Mouse (Mus musculus): ENCODE data around the gene Pip4k2c. TPM values are rescaled to one million over a fixed set of nuclear protein-coding genes. Genes with fewer than 3 reads are reported as not detected.

Gene Pip4k2c
- polyA plus RNA-seq (2012; fragmentation: generic; extraction: Trizol): 22.5 TPM

GRCm38 (mm10) chr10:127211414-127211854, at the start of gene Pip4k2c:
TSS of gene Pip4k2c (minus strand) at chr10:127211585.
- Histone ChIP-seq H3K4me2 (ENCODE audit: low read depth) (peak within 1 kb of the TSS; percentile 81), H3K4me3 (peak within 1 kb of the TSS; percentile 49), H3ac (ENCODE audit: control insufficient read depth, insufficient read length) (peak within 1 kb of the TSS; percentile 36), H3K36me3 (ENCODE audit: control insufficient read depth, insufficient read depth) (peaks cover 11% of the 10 kb centered on the region), H3K27me3 (ENCODE audit: control insufficient read depth, insufficient read depth, insufficient read length) (no peaks in the 10 kb centered on the region), H3K79me2 (ENCODE audit: control insufficient read depth, insufficient read depth) (no peaks in the 10 kb centered on the region)
- no peak for TF ChIP-seq TCF12 (IDR thresholded peaks at IDR 0.05; ENCODE audit: insufficient read depth, poor library complexity, severe bottlenecking)
- TF ChIP-seq POLR2AphosphoS2 (IDR thresholded peaks at IDR 0.05; ENCODE audit: insufficient read length, low read depth): peak; percentile 64
- TF ChIP-seq MAX (IDR thresholded peaks at IDR 0.05; ENCODE audit: low read depth): no peak
- no peak for TF ChIP-seq TCF3 (IDR thresholded peaks at IDR 0.05; ENCODE audit: insufficient read length, low read depth)
- peak; percentile 11 for TF ChIP-seq SRF (IDR thresholded peaks at IDR 0.05; ENCODE audit: control insufficient read depth, insufficient read length, low read depth)
- peak in 2 of 3 experiments; percentile 32 to 40 for TF ChIP-seq MYOG (IDR thresholded peaks at IDR 0.05; ENCODE audit: control insufficient read depth in 1 of 3, insufficient read depth in 1 of 3, insufficient read length in 2 of 3, low read depth in 2 of 3)
- TF ChIP-seq CEBPB (IDR thresholded peaks at IDR 0.05; ENCODE audit: insufficient read depth, poor library complexity, severe bottlenecking): no peak
- TF ChIP-seq E2F4 (IDR thresholded peaks at IDR 0.05; ENCODE audit: insufficient read depth): no peak
- peak; percentile 89 for TF ChIP-seq USF1 (IDR thresholded peaks at IDR 0.05; ENCODE audit: low read depth)
- peak in 1 of 3 experiments; percentile 42 for TF ChIP-seq MYOD1 (IDR thresholded peaks at IDR 0.05; ENCODE audit: control insufficient read depth in 1 of 3, insufficient read length in 2 of 3, low read depth in 2 of 3)
- no peak for TF ChIP-seq REST (IDR thresholded peaks at IDR 0.05; ENCODE audit: insufficient read depth, insufficient read length)
- TF ChIP-seq POLR2A (IDR thresholded peaks at IDR 0.05; ENCODE audit: insufficient read length, low read depth): peak; percentile 71

GRCm38 (mm10) chr10:127258489-127258888, 47.1 kb upstream of the Pip4k2c start:
- H3K4me2 ChIP-seq (ENCODE audit: low read depth): no peak overlapping the region
- no peaks in the 10 kb centered on the region for H3K36me3 ChIP-seq (ENCODE audit: control insufficient read depth, insufficient read depth)
- peaks cover 40% of the 10 kb centered on the region for H3K27me3 ChIP-seq (ENCODE audit: control insufficient read depth, insufficient read depth, insufficient read length)
- no peak for TF ChIP-seq MYOG (IDR thresholded peaks at IDR 0.05; ENCODE audit: control insufficient read depth in 1 of 3, insufficient read depth in 1 of 3, insufficient read length in 2 of 3, low read depth in 2 of 3)
- TF ChIP-seq POLR2AphosphoS2 (IDR thresholded peaks at IDR 0.05; ENCODE audit: insufficient read length, low read depth): no peak
- TF ChIP-seq USF1 (IDR thresholded peaks at IDR 0.05; ENCODE audit: low read depth): no peak
- no peak for TF ChIP-seq MAX (IDR thresholded peaks at IDR 0.05; ENCODE audit: low read depth)
- TF ChIP-seq SRF (IDR thresholded peaks at IDR 0.05; ENCODE audit: control insufficient read depth, insufficient read length, low read depth): no peak
- TF ChIP-seq TCF3 (IDR thresholded peaks at IDR 0.05; ENCODE audit: insufficient read length, low read depth): no peak
- no peak for TF ChIP-seq CEBPB (IDR thresholded peaks at IDR 0.05; ENCODE audit: insufficient read depth, poor library complexity, severe bottlenecking)
- TF ChIP-seq E2F4 (IDR thresholded peaks at IDR 0.05; ENCODE audit: insufficient read depth): no peak
- no peak for TF ChIP-seq MYOD1 (IDR thresholded peaks at IDR 0.05; ENCODE audit: control insufficient read depth in 1 of 3, insufficient read length in 2 of 3, low read depth in 2 of 3)
- TF ChIP-seq POLR2A (IDR thresholded peaks at IDR 0.05; ENCODE audit: insufficient read length, low read depth): no peak
- no peak for TF ChIP-seq TCF12 (IDR thresholded peaks at IDR 0.05; ENCODE audit: insufficient read depth, poor library complexity, severe bottlenecking)
- TF ChIP-seq REST (IDR thresholded peaks at IDR 0.05; ENCODE audit: insufficient read depth, insufficient read length): no peak
- H3K4me3 ChIP-seq: no peak overlapping the region
- no peak overlapping the region for H3ac ChIP-seq (ENCODE audit: control insufficient read depth, insufficient read length)
- H3K79me2 ChIP-seq (ENCODE audit: control insufficient read depth, insufficient read depth): no peaks in the 10 kb centered on the region

- no peak overlapping the region for H3K4me2 ChIP-seq (ENCODE audit: low read depth)
- no peak overlapping the region for H3K4me3 ChIP-seq
- TF ChIP-seq TCF12 (IDR thresholded peaks at IDR 0.05; ENCODE audit: insufficient read depth, poor library complexity, severe bottlenecking): no peak
- no peak for TF ChIP-seq E2F4 (IDR thresholded peaks at IDR 0.05; ENCODE audit: insufficient read depth)
- H3K79me2 ChIP-seq (ENCODE audit: control insufficient read depth, insufficient read depth): no peaks in the 10 kb centered on the region
- no peaks in the 10 kb centered on the region for H3K36me3 ChIP-seq (ENCODE audit: control insufficient read depth, insufficient read depth)
- no peak overlapping the region for H3ac ChIP-seq (ENCODE audit: control insufficient read depth, insufficient read length)
- peaks cover 34% of the 10 kb centered on the region for H3K27me3 ChIP-seq (ENCODE audit: control insufficient read depth, insufficient read depth, insufficient read length)
These were observed 46.4 kb upstream of the Pip4k2c start for GRCm38 (mm10) chr10:127257790-127258189.

GRCm38 (mm10) chr10:127255625-127256345, 44.4 kb upstream of the Pip4k2c start:
- H3K4me3 ChIP-seq: no peak overlapping the region
- no peaks in the 10 kb centered on the region for H3K36me3 ChIP-seq (ENCODE audit: control insufficient read depth, insufficient read depth)
- TF ChIP-seq REST (IDR thresholded peaks at IDR 0.05; ENCODE audit: insufficient read depth, insufficient read length): peak; percentile 72
- TF ChIP-seq TCF3 (IDR thresholded peaks at IDR 0.05; ENCODE audit: insufficient read length, low read depth): no peak
- no peak for TF ChIP-seq CEBPB (IDR thresholded peaks at IDR 0.05; ENCODE audit: insufficient read depth, poor library complexity, severe bottlenecking)
- no peak for TF ChIP-seq MAX (IDR thresholded peaks at IDR 0.05; ENCODE audit: low read depth)
- H3K79me2 ChIP-seq (ENCODE audit: control insufficient read depth, insufficient read depth): no peaks in the 10 kb centered on the region
- H3K4me2 ChIP-seq (ENCODE audit: low read depth): no peak overlapping the region
- no peak overlapping the region for H3ac ChIP-seq (ENCODE audit: control insufficient read depth, insufficient read length)
- peaks cover 35% of the 10 kb centered on the region for H3K27me3 ChIP-seq (ENCODE audit: control insufficient read depth, insufficient read depth, insufficient read length)

- TF ChIP-seq POLR2A (IDR thresholded peaks at IDR 0.05; ENCODE audit: insufficient read length, low read depth) (no peak), E2F4 (IDR thresholded peaks at IDR 0.05; ENCODE audit: insufficient read depth) (no peak), TCF12 (IDR thresholded peaks at IDR 0.05; ENCODE audit: insufficient read depth, poor library complexity, severe bottlenecking) (no peak), MYOD1 (IDR thresholded peaks at IDR 0.05; ENCODE audit: control insufficient read depth in 1 of 3, insufficient read length in 2 of 3, low read depth in 2 of 3) (no peak), TCF3 (IDR thresholded peaks at IDR 0.05; ENCODE audit: insufficient read length, low read depth) (no peak), REST (IDR thresholded peaks at IDR 0.05; ENCODE audit: insufficient read depth, insufficient read length) (no peak), CEBPB (IDR thresholded peaks at IDR 0.05; ENCODE audit: insufficient read depth, poor library complexity, severe bottlenecking) (no peak), MYOG (IDR thresholded peaks at IDR 0.05; ENCODE audit: control insufficient read depth in 1 of 3, insufficient read depth in 1 of 3, insufficient read length in 2 of 3, low read depth in 2 of 3) (no peak), SRF (IDR thresholded peaks at IDR 0.05; ENCODE audit: control insufficient read depth, insufficient read length, low read depth) (no peak), USF1 (IDR thresholded peaks at IDR 0.05; ENCODE audit: low read depth) (no peak), POLR2AphosphoS2 (IDR thresholded peaks at IDR 0.05; ENCODE audit: insufficient read length, low read depth) (no peak), MAX (IDR thresholded peaks at IDR 0.05; ENCODE audit: low read depth) (no peak)
- Histone ChIP-seq H3K4me3 (no peak overlapping the region), H3K27me3 (ENCODE audit: control insufficient read depth, insufficient read depth, insufficient read length) (peaks cover 42% of the 10 kb centered on the region), H3K4me2 (ENCODE audit: low read depth) (no peak overlapping the region), H3ac (ENCODE audit: control insufficient read depth, insufficient read length) (no peak overlapping the region), H3K36me3 (ENCODE audit: control insufficient read depth, insufficient read depth) (no peaks in the 10 kb centered on the region), H3K79me2 (ENCODE audit: control insufficient read depth, insufficient read depth) (no peaks in the 10 kb centered on the region)
These were observed 39.4 kb upstream of the Pip4k2c start for GRCm38 (mm10) chr10:127250810-127251209.
